Mouse (Mus musculus) naive thymus-derived CD4-positive, alpha-beta T cell, adult 2 months (primary cell): ENCODE measurements around the gene Hck.

ENCODE experiments used
- DNase-seq: peaks from one replicate; pipeline ENCODE4 v3.0.0-alpha.2; 2011; ENCODE audit warnings: low read depth

Gene Hck

DNA sequence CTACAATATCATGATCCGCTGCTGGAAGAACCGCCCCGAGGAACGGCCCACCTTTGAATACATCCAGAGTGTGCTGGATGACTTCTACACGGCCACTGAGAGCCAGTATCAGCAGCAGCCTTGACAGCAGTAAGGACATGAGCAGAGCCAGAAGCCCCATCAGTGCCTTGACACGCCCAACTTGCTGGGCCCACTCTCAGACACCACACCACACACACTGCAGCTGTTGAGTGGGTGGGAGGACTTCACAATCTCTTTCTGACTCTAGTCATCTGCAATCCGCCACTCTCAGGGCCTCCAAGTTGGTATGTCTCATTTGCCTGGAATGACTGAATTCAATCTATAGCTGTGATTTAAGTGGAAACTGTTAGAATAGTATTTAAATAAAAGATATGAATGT lies 42.8 kb downstream of the Hck start:
- no peak for DNase-seq

DNA sequence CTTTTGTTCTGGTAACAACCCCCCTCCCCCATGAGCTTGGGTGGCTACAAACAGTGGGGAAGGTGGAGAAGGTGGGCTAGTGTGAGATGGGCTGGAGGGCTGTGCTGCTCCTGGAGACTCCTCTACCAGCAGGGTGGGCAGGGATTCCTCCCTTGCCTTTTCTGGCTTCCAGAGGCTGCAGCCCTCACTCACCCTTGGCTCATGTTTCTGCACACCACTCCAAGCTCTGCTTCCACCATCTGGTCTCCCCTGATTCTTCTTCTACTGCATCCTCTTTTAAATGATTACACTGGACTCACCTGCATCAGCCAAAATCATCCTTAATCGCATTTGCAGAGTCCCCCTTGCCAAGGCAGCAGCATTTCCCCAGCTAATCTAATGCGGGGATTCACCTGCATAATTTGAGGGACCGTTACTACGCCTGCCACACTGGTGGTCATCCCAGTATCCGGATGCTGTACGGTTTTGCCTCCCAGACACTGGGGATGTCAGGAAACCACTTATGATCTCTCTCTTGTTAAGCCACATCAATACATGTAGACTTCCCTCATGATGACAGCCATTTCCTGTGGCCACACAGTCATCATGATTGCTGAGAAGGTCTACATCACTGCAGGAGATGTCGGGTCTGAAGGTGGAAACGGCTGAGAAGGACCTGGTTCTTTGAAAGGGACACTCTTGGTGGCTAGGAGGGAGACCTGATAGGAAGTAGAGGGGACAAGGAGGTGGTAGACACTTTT lies 43.8 kb downstream of the Hck start:
- DNase-seq, result no peak

DNA sequence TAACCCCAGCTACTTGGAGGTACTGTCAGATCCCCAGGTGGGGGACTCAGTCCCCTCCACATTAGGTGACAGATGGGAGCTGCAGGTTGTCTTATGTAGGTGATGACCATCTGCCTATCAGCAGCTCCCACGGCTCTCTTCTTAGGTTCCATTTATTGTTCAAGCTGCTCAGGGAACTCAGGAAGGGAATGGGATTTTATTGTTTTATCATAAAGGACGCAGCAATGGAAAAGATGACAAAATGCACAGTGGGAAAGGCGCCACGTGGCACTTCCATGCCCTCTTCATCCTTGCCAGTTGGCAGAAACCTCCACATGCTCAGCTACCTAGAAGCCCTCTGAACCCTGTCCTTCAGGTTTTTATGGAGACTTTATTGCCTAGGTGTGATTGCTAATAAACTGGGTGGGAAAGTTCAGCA lies 44.8 kb downstream of the Hck start:
- DNase-seq, result no peak

- peak; percentile 28 for DNase-seq
These were observed 49.0 kb downstream of the Hck start for GRCm38 (mm10) chr2:153157270-153157669.

DNA sequence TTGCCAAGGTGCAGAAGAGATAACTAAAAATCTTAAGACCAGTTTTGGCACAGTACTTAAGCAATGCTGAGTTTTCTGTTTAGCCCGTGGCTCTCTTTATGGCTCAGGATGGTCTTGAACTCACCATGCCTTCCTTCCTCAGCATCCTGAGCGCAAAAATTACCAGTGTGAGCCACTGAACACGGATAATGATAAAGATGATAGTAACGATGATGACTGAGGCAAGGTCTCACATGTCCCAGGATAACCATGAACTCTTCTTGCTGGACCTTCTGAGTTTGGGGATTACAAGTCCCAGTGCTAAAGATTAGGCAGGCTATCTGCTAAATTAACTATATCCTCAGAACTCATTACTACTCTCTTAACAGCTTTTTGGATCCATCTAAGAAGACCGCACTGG lies 51.9 kb downstream of the Hck start:
- DNase-seq, result no peak

DNA sequence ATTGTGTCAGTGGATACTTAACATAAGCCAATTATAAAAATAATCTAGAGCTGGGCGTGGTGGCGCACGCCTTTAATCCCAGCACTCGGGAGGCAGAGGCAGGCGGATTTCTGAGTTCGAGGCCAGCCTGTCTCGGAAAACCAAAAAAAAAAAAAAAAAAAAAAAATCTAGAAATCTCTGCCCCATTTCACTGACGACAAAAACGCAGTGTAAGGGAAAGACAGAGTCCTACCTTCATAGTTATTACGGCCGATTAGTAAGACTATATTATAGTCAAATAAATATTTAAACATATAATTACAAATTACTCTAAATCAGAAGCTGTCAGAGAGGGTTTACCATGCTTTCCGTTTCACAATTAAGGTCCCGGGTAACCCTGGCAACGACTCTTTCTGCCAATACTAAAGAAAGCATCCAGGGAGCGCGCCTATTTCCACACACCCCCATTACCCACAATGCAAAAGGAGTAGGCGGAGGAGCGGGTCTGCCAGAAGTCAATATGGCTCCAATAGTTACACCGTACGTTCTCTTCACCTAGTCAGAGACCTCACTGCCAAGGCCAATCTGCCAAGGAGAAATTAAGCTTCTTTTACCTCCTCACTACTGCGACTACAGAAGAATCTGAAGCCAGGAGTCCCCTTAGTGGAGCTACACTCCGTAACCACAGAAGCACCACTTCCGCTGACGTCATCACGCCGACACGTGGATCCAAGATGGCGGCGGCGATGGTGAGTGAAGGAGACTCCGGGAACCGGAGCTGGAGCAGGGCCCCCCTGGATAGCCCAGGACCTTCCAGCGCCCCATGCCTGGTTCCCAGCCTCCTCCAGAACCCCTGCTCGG lies 52.8 kb downstream of the Hck start, which contains the start of gene Tm9sf4:
Gene Tm9sf4 (plus strand): TSS at position 460 of the 840 bp plus-strand sequence.
- peak; percentile 96 for DNase-seq

- no peak for DNase-seq
These were observed 53.4 kb downstream of the Hck start for GRCm38 (mm10) chr2:153161684-153162080.

GRCm38 (mm10) chr2:153167136-153167535 lies 58.9 kb downstream of the Hck start:
- DNase-seq, result no peak

DNA sequence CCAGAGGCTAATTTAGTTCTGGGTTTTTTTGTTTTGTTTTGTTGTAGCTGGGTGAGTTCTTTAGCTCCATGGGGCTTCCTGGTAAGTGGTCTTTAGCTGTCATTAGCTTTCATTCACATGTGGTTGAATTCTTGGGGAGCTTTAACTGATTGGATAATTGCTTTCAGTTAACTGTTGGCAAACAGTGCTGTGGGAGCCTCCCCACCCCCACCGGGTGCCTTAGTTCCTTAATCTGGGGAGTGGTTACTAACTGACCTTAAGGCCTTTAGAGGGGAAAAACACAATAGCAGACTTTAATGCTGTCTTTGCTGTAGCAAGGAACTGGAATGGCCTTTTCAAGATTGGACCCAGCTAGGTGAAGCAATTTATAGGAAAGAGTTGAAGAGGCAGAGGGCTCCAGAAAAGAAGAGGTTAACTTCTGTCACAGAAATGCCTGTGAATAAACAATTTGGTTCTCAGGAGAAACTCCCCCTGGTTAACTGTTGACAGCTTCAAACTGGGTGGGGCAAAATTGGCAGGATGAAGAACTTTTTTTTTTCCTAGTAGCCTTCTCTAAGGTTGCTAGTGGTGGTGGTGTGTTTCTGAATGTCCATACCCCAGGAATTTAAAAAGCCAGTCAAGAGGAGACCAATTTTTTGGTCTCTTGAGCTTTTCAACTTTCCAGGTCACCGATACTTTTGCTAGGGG lies 60.0 kb downstream of the Hck start:
- no peak for DNase-seq

- no peak for DNase-seq
These were observed 62.4 kb downstream of the Hck start for GRCm38 (mm10) chr2:153170490-153171224.

- DNase-seq, result no peak
These were observed 63.7 kb downstream of the Hck start for GRCm38 (mm10) chr2:153171966-153172365.

GRCm38 (mm10) chr2:153175995-153176570 lies 67.8 kb downstream of the Hck start:
- DNase-seq, result no peak

GRCm38 (mm10) chr2:153177188-153177587 lies 68.9 kb downstream of the Hck start:
- DNase-seq, result no peak

DNA sequence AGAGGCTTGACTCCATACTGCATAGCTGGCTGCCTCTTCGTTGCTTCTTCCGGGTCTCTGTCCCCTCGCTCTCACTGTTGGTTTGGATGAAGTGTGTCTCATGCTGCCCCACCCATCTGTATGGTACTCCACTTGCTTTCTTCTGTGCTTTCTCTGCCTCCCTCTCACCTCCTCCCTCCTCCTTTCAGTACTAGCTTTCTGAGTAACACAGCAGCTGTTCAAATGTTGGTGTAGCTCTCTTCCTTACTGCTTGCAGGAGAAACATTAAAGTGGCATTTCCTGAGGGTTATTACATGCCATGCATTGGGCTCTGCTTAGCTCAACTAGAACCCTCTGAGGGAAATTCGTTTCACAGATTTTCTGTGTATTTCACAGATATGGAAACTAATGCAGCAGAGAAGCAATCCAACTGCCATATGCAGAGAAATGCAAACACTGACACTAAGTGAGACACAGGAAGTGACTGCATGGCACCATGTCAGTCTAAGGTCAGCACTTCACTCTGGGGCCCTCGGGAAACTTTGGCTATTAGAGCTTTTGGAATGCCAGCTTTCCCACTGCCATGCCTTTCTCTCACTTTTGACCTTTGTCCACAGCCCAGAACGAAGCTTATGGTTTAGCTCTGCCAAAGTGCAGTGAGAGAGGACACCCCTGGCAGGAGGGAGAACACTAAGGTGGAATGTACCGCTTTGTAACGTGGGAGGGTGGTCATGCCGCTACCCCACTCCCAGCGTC lies 71.0 kb downstream of the Hck start:
- DNase-seq, result no peak

- no peak for DNase-seq
These were observed 71.7 kb downstream of the Hck start for GRCm38 (mm10) chr2:153179961-153180360.

- no peak for DNase-seq
These were observed 77.9 kb downstream of the Hck start for GRCm38 (mm10) chr2:153186176-153186591.

DNA sequence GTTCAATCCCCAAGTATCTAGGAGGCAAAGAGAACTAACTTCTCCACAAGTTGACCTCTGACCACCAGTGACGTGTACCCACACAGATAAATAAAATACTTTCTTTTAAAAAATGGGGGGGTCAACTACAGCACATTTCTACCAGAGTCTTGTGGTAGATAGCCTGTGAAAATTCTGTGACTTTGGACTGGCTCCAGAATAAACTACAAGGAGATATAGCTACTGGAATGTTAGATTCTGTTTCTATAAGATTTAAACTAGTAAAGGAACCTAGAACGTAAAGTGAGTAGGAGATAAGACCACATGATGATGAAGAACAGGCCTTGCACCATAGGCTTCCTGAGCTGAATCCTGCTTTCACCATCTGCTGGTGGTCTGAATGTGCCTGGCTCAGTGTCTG lies 79.6 kb downstream of the Hck start:
- no peak for DNase-seq

- DNase-seq, result no peak
These were observed 83.0 kb downstream of the Hck start for GRCm38 (mm10) chr2:153191242-153191641.

- DNase-seq, result no peak
These were observed 86.0 kb downstream of the Hck start for GRCm38 (mm10) chr2:153194255-153194654.

DNA sequence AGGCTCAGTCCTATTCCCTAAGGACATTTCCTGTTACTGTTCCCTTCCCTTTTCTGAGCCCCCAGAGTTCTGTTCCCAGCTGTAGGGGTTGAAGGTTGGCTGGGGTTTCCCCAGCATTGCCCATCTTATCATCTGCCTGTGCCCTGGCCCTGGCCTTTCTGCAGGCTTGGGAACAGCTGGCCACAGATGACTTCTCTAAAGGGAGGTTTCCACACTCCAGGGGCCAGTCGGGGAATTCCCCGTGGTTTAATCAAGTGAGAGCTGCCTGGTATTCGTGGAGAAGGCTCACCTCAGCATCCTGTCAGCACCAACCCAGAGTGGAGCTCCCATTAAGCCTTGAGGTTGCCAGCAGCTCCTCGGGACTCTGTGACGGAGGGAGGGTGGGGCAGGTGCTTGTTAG lies 90.2 kb downstream of the Hck start:
- no peak for DNase-seq

- DNase-seq, result no peak
These were observed 90.8 kb downstream of the Hck start for GRCm38 (mm10) chr2:153199114-153199513.
